Mouse (Mus musculus) cerebral cortex, adult 2 months (tissue): ENCODE data around the gene Proser1.

Experiments
- WGBS: fragments of 180-500 bp; shearing (Covaris S2); methylation state at CpG from one replicate; pipeline ENCODE4 v1.1.7; 2018; 5-methylcytosine and 5-hydroxymethylcytosine counted together

The Proser1 gene

DNA sequence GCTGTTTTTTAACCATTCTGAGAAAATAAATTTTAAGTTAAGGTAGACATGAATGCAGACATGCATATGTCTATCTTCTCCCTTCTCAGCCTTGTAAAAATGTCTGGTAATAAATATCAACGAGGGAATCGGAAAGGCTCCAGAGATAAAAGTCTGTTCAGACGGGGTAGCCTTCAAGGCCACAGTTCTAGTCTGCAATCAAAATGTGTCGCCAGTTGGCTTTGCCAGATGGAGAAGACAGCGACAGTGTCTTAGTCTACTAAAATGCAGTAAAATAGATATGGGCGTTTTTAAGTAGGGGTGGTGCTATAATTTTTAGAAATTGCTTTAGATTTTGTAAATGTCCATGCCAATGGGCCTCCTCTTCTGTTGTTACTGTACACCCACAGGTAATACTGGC is 1.9 kb downstream of the Proser1 start:
- 24% methylated on average over 6 of the region's 6 CpGs for WGBS

DNA sequence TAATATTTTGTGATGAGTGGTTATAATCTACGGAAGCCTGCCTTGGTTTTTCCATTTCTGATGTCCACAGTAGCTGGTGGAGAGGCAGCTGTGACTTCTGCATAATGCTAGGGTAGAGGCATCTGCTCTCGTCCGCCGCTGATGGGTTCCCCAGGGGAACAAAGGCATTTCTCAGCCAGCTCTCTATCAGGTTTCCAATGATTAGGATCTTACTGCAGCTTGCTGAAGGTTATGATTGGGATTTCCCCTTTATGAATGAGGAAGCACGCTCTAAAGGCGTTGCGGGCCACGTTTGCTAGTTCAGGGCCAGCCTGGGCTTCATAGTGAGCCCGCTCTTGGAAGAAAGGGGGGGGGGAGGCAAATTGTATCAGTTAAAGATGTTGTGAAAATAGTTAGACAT is 3.0 kb downstream of the Proser1 start:
- WGBS, result 76% methylated on average over 9 of the region's 9 CpGs

DNA sequence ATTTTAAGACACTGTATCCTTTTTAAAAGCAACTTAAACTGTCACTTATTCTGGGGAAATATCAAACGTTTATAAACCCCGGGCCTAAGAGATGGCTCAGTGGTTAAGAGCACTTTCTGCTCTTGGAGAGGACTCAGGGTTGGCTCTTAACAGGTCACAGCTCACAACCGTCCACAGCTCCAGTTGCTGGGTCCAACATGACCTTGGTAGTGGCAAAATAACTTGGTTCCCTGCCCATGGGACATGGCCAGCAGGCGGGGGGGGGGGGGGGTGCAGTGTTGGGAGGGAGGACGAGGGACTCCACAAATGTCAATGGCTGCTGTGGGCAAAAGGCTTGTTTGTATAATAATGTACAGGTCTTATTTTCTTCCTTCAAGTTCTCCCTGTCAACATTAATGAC is 3.9 kb downstream of the Proser1 start:
- 69% methylated on average over 5 of the region's 5 CpGs for WGBS

- WGBS, result 87% methylated on average over 5 of the region's 5 CpGs
These were observed 6.2 kb downstream of the Proser1 start for GRCm38 (mm10) chr3:53469650-53470049.

- WGBS, result 94% methylated on average over 5 of the region's 5 CpGs
These were observed 8.6 kb downstream of the Proser1 start for GRCm38 (mm10) chr3:53472061-53472460.

DNA sequence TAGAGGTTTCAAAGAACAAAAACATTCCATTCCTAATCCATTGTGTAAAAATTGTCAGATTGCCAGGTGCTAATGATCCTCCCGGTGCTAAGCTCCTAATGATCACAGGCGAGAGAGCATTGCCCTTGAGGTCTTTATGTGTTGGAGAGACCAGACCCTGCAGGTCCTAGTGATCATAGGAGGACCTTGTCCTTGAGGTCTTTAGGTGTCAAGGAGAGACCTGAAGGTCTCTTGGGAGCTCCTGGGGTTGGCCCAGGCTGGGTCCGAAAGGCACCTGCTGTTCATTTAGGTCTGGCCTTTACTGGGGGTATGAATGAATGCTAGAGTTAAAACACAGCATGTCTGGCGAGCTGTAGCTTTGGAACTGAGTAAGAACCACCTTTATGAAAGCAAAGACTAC is 10.7 kb downstream of the Proser1 start:
- 59% methylated on average over 4 of the region's 4 CpGs for WGBS

DNA sequence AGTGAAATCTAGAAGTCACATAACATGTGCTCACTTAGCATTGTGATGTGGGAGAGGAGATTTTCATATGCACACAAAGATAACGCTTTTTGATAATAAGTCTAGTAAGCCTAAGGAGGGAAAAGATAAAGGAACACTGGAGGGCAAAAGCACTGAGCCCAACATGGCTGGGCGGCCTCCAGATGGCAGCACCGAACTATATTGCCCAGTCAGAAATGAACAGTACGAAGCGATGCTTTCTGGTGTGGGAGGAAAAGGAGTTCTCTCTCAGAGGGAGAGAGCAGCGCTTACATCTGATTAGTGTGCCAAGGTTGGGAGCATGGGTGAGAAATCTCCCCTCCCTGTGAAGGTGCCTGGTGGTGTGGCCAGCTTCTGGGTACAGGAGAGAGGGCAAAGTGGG is 12.4 kb downstream of the Proser1 start:
- 32% methylated on average over 6 of the region's 6 CpGs for WGBS

GRCm38 (mm10) chr3:53477468-53477867 is 14.0 kb downstream of the Proser1 start:
- WGBS, result 67% methylated on average over 17 of the region's 17 CpGs

GRCm38 (mm10) chr3:53478419-53479046 is 15.1 kb downstream of the Proser1 start:
- 96% methylated on average over 30 of the region's 30 CpGs for WGBS

- 70% methylated on average over 8 of the region's 8 CpGs for WGBS
These were observed 20.1 kb downstream of the Proser1 start for GRCm38 (mm10) chr3:53483414-53484059.

- WGBS, result 77% methylated on average over 10 of the region's 10 CpGs
These were observed 23.1 kb downstream of the Proser1 start for GRCm38 (mm10) chr3:53486561-53486960.

DNA sequence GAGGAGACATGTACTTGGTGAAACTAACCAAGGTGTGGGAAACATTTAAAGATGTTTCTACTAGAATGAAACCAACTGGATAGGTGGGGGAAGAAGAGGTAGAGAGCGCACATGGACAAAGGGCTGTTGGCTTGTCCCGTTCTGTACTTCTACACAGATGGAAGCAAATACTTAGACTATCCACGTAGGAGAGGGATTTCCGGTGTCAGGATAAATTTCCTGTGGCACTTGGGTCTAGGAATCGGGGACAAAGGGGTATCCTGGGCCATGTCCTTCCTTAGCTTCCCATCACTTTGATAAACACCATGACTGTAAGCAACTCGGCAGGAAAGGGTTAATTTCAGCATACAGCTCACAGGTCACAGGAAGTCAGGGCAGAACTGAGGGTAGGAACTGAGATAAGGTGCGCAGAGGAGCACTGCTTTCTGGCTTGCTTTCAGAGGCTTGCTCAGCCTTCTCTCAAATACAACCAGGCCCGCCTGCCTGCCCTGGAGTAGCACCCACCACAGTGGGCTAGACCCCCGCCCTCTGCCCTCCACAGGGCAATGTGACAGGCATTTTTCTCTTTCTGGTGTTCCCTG is 23.6 kb downstream of the Proser1 start:
- 78% methylated on average over 9 of the region's 9 CpGs for WGBS

DNA sequence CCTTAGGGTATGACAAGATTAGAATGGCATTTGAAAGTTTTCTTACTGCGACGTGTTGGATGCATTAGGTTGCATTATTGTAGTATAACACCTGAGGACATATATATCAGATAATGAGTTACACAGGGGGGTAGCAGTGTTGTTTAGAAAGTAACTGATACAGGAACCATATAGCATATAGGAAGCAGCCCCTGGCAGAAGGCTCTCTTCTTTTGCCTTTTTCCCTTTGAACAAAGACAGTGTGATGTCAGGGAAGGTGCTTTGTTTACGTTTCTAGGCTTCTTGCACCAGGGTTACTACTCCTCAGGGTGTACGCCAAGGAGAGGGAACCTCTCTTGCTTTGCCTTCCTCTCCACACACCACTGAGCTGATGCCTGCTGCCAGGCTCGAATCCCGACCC is 24.9 kb downstream of the Proser1 start, which contains the start of gene Stoml3:
TSS of gene Stoml3 (plus strand) at position 301 of the 400 bp plus-strand sequence.
- 85% methylated on average over 6 of the region's 6 CpGs for WGBS

GRCm38 (mm10) chr3:53498351-53498905 is 35.0 kb downstream of the Proser1 start:
- 73% methylated on average over 6 of the region's 6 CpGs for WGBS

DNA sequence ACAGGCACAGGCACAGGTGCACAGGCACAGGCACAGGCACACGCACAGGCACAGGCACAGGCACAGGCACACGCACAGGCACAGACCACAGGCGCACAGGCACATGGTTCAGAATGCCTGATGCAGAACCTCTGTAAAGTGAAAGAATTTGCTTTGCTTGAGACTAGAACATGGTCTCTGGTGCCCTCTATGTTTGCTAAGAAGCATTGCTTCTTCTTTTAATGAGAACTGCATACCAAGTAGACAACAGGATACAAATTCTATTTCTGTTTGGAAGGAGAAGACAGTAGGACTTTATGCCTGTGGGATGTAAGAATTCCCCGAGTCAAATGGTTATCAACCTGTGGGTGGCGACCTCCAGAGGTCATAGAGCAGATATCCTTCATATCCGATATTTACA is 39.0 kb downstream of the Proser1 start:
- 41% methylated on average over 6 of the region's 6 CpGs for WGBS

DNA sequence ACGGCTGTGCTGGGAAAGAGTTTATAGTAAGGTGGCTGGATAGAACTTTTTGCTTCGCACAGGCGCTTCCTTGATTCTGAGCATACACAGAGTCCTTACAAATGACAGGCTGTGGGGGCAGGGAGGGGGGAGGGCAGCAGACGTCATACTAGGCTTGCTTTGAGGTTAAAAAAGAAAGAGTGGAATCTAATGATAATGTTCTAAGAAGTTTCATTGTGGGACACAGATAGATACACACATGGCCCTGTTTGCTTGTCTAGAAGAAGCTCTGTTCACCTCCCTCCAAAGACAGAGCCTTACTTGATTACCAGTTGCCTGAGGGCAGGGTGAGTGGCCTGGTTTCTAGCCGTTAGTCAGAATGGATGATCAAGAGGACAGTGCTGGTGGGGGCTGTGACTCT is 49.6 kb downstream of the Proser1 start:
- 61% methylated on average over 5 of the region's 5 CpGs for WGBS

GRCm38 (mm10) chr3:53514221-53515065 is 51.0 kb downstream of the Proser1 start:
- 82% methylated on average over 4 of the region's 4 CpGs for WGBS

DNA sequence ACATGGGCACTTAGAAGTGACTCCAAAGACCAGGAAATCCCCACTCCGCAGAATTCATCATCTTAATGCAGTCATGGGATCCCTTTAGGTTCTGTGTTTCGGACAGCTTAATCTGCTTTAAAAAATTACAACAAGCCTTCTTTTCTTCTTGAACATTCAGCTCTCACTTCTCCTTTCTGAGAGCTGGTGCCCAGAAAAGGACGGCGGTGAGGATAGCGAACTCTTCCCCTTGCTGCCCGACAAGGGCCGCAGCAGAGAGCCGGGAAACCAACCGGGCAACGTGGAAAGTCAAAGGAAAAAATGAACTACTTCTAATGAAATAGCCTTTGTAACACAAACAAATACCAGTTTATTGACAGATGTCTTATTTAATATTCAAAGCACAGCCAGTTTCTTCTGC is 59.3 kb downstream of the Proser1 start:
- 69% methylated on average over 10 of the region's 10 CpGs for WGBS

GRCm38 (mm10) chr3:53525737-53526136 is 62.3 kb downstream of the Proser1 start:
- under 1% methylated on average over 21 of the region's 21 CpGs for WGBS

- 87% methylated on average over 6 of the region's 6 CpGs for WGBS
These were observed 66.8 kb downstream of the Proser1 start for GRCm38 (mm10) chr3:53530305-53530704.
